Mouse (Mus musculus) monocyte, adult 2 months (primary cell): Measurements from ENCODE around the gene Dolk.
A peak's percentile ranks its signal among the peaks of the same experiment; 100 is the strongest.

ENCODE experiments used
- DNase-seq, 2 experiments: peaks; one replicate each; pipeline ENCODE4 v3.0.0; 2022; ENCODE audit warnings: low spot score in 2 of 2, low read depth in 1 of 2

The Dolk gene

GRCm38 (mm10) chr2:30286192-30287026, at the start of gene Dolk, which contains the start of gene Nup188:
TSS of gene Dolk (minus strand) at chr2:30286334.
TSS of gene Nup188 (plus strand) at chr2:30286397.
- peak; percentile 88 to 94 for DNase-seq

GRCm38 (mm10) chr2:30335324-30335723, 49.2 kb upstream of the Dolk start:
- DNase-seq: no peak

GRCm38 (mm10) chr2:30328791-30329190, 42.7 kb upstream of the Dolk start:
- DNase-seq: no peak

GRCm38 (mm10) chr2:30327276-30327675, 41.1 kb upstream of the Dolk start:
- no peak for DNase-seq

- no peak for DNase-seq
Measured at GRCm38 (mm10) chr2:30325296-30325695, 39.2 kb upstream of the Dolk start.

- DNase-seq: no peak
Measured at GRCm38 (mm10) chr2:30323111-30323510, 37.0 kb upstream of the Dolk start.

GRCm38 (mm10) chr2:30319260-30319659, 33.1 kb upstream of the Dolk start:
- DNase-seq: no peak

- no peak for DNase-seq
Measured at GRCm38 (mm10) chr2:30316955-30317354, 30.8 kb upstream of the Dolk start.

GRCm38 (mm10) chr2:30316136-30316535, 30.0 kb upstream of the Dolk start:
- no peak for DNase-seq

GRCm38 (mm10) chr2:30311481-30311880, 25.3 kb upstream of the Dolk start:
- DNase-seq: no peak

GRCm38 (mm10) chr2:30309351-30309750, 23.2 kb upstream of the Dolk start:
- no peak for DNase-seq

- no peak for DNase-seq
Measured at GRCm38 (mm10) chr2:30306087-30306486, 20.0 kb upstream of the Dolk start.

GRCm38 (mm10) chr2:30299966-30300365, 13.8 kb upstream of the Dolk start:
- DNase-seq: no peak

GRCm38 (mm10) chr2:30299525-30299924, 13.4 kb upstream of the Dolk start:
- DNase-seq: no peak

GRCm38 (mm10) chr2:30287027-30287373, 866 bp upstream of the Dolk start:
- DNase-seq: no peak

GRCm38 (mm10) chr2:30285416-30286181, 535 bp downstream of the Dolk start:
- no peak for DNase-seq

- no peak for DNase-seq
Measured at GRCm38 (mm10) chr2:30285004-30285403, 1.1 kb downstream of the Dolk start.

GRCm38 (mm10) chr2:30283193-30283592, 2.9 kb downstream of the Dolk start:
- DNase-seq: no peak

- no peak for DNase-seq
Measured at GRCm38 (mm10) chr2:30281651-30282050, 4.5 kb downstream of the Dolk start.

GRCm38 (mm10) chr2:30280743-30281142, 5.4 kb downstream of the Dolk start, which contains the start of gene Gm28038:
TSS of gene Gm28038 (plus strand) at chr2:30281043.
- DNase-seq: no peak

GRCm38 (mm10) chr2:30270134-30270533, 16.0 kb downstream of the Dolk start:
- peak; percentile 37 to 39 for DNase-seq
